Mouse (Mus musculus): ENCODE data around the gene Chpf2.

DNA sequence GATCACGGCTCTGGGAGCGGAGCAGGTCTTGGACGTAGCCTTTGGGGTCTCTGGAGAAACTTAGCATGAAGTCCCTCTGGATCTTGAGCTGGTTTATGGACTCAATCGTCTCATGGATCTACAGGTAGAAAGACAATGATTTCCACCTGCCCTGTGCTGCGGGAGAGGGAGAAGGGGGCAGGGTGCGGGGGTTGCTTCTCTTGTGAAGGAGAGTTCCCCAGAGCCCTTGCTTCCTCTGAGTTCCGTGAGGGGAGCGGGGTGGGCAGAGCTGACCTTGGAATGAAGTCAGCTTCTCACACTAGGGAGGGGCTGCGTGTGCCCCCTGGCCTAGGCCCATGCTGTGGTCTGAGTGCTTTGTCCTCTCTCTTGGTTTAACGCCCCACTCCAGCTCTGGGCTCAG is 6.7 kb downstream of the Chpf2 start:
- TF ChIP-seq CTCF (IDR thresholded peaks at IDR 0.05; ENCODE audit: control insufficient read depth, insufficient read depth, insufficient replicate concordance, low read depth, low read length) (no peak), POLR2A (IDR thresholded peaks at IDR 0.05; ENCODE audit: control insufficient read depth, low read depth, low read length) (no peak)
